Mouse (Mus musculus) granulocyte monocyte progenitor cell, adult 5-6 weeks (primary cell): ENCODE measurements around the gene Myh9. TPM values are rescaled to one million over a fixed set of nuclear protein-coding genes. Genes with fewer than 3 reads are reported as not detected.

ENCODE experiments used
- ATAC-seq: replicated peaks from 2 replicates; pipeline ENCODE4 v1.8.0; 2016; ENCODE audit warnings: mild to moderate bottlenecking, moderate TSS enrichment, inconsistent platforms; ENCODE audit not compliant: poor library complexity, severe bottlenecking
- total RNA-seq, 2 experiments: library from RNA; stranded (forward) in 1 of 2; stranded (reverse) in 1 of 2; fragments of 200-712, 200-1000 nt in 1 of 2; fragments of >200 nt in 1 of 2; fragmentation: Nextera tagmentation in 1 of 2; gene quantifications; 2 replicates each; pipeline ENCODE4 v1.2.3; 2014 to 2017

Myh9 gene
- total RNA-seq, 2 experiments from 2014 or later: 285 to 315 TPM

GRCm38 (mm10) chr15:77812578-77812977 is 29.4 kb downstream of the Myh9 start:
- no peak for ATAC-seq

GRCm38 (mm10) chr15:77811099-77811760 is 30.7 kb downstream of the Myh9 start:
- ATAC-seq: no peak

- no peak for ATAC-seq
Measured at GRCm38 (mm10) chr15:77810416-77811098, 31.4 kb downstream of the Myh9 start.

GRCm38 (mm10) chr15:77809434-77809833 is 32.5 kb downstream of the Myh9 start:
- no peak for ATAC-seq

- no peak for ATAC-seq
Measured at GRCm38 (mm10) chr15:77807264-77807585, 34.8 kb downstream of the Myh9 start.

- no peak for ATAC-seq
Measured at GRCm38 (mm10) chr15:77806565-77807263, 35.3 kb downstream of the Myh9 start.

GRCm38 (mm10) chr15:77805657-77806056 is 36.3 kb downstream of the Myh9 start:
- peak; percentile 68 for ATAC-seq

GRCm38 (mm10) chr15:77804949-77805348 is 37.0 kb downstream of the Myh9 start:
- no peak for ATAC-seq

- no peak for ATAC-seq
Measured at GRCm38 (mm10) chr15:77804460-77804859, 37.5 kb downstream of the Myh9 start.

- ATAC-seq: no peak
Measured at GRCm38 (mm10) chr15:77803747-77804146, 38.2 kb downstream of the Myh9 start.

GRCm38 (mm10) chr15:77802992-77803391 is 39.0 kb downstream of the Myh9 start:
- no peak for ATAC-seq

- no peak for ATAC-seq
Measured at GRCm38 (mm10) chr15:77801188-77801587, 40.8 kb downstream of the Myh9 start.

- ATAC-seq: peak; percentile 85
Measured at GRCm38 (mm10) chr15:77800511-77800910, 41.5 kb downstream of the Myh9 start.

- no peak for ATAC-seq
Measured at GRCm38 (mm10) chr15:77799491-77800474, 42.2 kb downstream of the Myh9 start.

GRCm38 (mm10) chr15:77798664-77799490 is 43.1 kb downstream of the Myh9 start:
- ATAC-seq: peak; percentile 57

GRCm38 (mm10) chr15:77797609-77798411 is 44.2 kb downstream of the Myh9 start:
- ATAC-seq: peak; percentile 8; the same call in 1 of the 2 replicates

- no peak for ATAC-seq
Measured at GRCm38 (mm10) chr15:77796409-77797035, 45.5 kb downstream of the Myh9 start.

GRCm38 (mm10) chr15:77794908-77795356 is 47.0 kb downstream of the Myh9 start:
- no peak for ATAC-seq
